Mouse (Mus musculus): ENCODE data around the gene Dync1i1.

Gene Dync1i1

GRCm38 (mm10) chr6:6075940-6076447, 350.6 kb downstream of the Dync1i1 start:
- DNase-seq = no peak

DNA sequence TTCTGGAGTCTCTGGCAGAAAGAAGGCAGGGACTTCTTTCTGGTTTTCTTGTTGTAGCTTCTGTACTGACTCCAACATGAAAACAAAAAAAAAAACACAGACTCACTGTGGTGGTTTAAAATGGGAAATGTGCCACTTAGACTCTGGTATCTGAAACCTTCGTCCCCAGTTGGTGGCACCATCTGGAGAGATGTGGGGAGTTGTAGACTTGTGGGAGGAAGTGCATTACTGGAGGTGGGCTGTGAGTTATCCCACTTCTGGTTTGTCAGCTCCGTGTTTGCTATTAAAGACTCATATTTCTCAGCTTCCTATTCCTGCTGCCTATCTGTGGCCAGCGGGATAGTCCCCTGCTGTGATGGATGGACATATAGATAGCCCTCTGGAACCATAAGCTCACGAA, 351.8 kb downstream of the Dync1i1 start:
- DNase-seq = no peak
